Mouse (Mus musculus) activated CD4-positive, CD25-positive, alpha-beta regulatory T cell, adult 4 months (primary cell): ENCODE measurements around the gene Rptor. TPM values are rescaled to one million over a fixed set of nuclear protein-coding genes. Genes with fewer than 3 reads are reported as not detected.

ENCODE experiments used
- ATAC-seq: one replicate; pipeline ENCODE4 v1.8.0; 2017
- polyA plus RNA-seq, 2 experiments: library from polyadenylated mRNA; unstranded; fragments of 100-300 nt; shearing (Covaris generic); gene quantifications; one replicate each; pipeline ENCODE4 v1.2.1; 2017

Rptor gene
- polyA plus RNA-seq, 2 experiments from 2014 or later: 6.1 to 6.6 TPM

GRCm38 (mm10) chr11:119786385-119786880 is 183.7 kb downstream of the Rptor start:
- no peak for ATAC-seq

GRCm38 (mm10) chr11:119788488-119788887 is 185.8 kb downstream of the Rptor start:
- no peak for ATAC-seq

- no peak for ATAC-seq
These were observed 186.4 kb downstream of the Rptor start for GRCm38 (mm10) chr11:119788919-119789713.

GRCm38 (mm10) chr11:119791923-119792564 is 189.3 kb downstream of the Rptor start:
- ATAC-seq: no peak

- no peak for ATAC-seq
These were observed 190.7 kb downstream of the Rptor start for GRCm38 (mm10) chr11:119793378-119793777.

GRCm38 (mm10) chr11:119794020-119794419 is 191.3 kb downstream of the Rptor start:
- no peak for ATAC-seq

- no peak for ATAC-seq
These were observed 192.0 kb downstream of the Rptor start for GRCm38 (mm10) chr11:119794671-119795070.

- no peak for ATAC-seq
These were observed 193.7 kb downstream of the Rptor start for GRCm38 (mm10) chr11:119796406-119796805.

- ATAC-seq: no peak
These were observed 194.1 kb downstream of the Rptor start for GRCm38 (mm10) chr11:119796846-119797245.

- ATAC-seq: no peak
These were observed 196.8 kb downstream of the Rptor start for GRCm38 (mm10) chr11:119799536-119799935.

GRCm38 (mm10) chr11:119801855-119802254 is 199.2 kb downstream of the Rptor start:
- ATAC-seq: no peak

GRCm38 (mm10) chr11:119802947-119803346 is 200.2 kb downstream of the Rptor start:
- ATAC-seq: no peak

- no peak for ATAC-seq
These were observed 201.7 kb downstream of the Rptor start for GRCm38 (mm10) chr11:119804392-119804791.

GRCm38 (mm10) chr11:119805112-119805750 is 202.5 kb downstream of the Rptor start:
- no peak for ATAC-seq

- no peak for ATAC-seq
These were observed 203.8 kb downstream of the Rptor start for GRCm38 (mm10) chr11:119806539-119806938.

- ATAC-seq: no peak
These were observed 204.8 kb downstream of the Rptor start for GRCm38 (mm10) chr11:119807431-119808031.

- no peak for ATAC-seq
These were observed 206.1 kb downstream of the Rptor start for GRCm38 (mm10) chr11:119808647-119809280.

- no peak for ATAC-seq
These were observed 206.6 kb downstream of the Rptor start for GRCm38 (mm10) chr11:119809309-119809708.

GRCm38 (mm10) chr11:119811022-119811421 is 208.3 kb downstream of the Rptor start:
- ATAC-seq: no peak

GRCm38 (mm10) chr11:119811598-119811997 is 208.9 kb downstream of the Rptor start:
- ATAC-seq: no peak

- ATAC-seq: no peak
These were observed 209.4 kb downstream of the Rptor start for GRCm38 (mm10) chr11:119812093-119812492.

- ATAC-seq: no peak
These were observed 211.4 kb downstream of the Rptor start for GRCm38 (mm10) chr11:119814035-119814558.
